Mouse (Mus musculus): ENCODE data around the gene Klhl29. TPM values are rescaled to one million over a fixed set of nuclear protein-coding genes. Genes with fewer than 3 reads are reported as not detected.

Klhl29 gene
- polyA plus RNA-seq, 1 experiment = 0.02 TPM

DNA sequence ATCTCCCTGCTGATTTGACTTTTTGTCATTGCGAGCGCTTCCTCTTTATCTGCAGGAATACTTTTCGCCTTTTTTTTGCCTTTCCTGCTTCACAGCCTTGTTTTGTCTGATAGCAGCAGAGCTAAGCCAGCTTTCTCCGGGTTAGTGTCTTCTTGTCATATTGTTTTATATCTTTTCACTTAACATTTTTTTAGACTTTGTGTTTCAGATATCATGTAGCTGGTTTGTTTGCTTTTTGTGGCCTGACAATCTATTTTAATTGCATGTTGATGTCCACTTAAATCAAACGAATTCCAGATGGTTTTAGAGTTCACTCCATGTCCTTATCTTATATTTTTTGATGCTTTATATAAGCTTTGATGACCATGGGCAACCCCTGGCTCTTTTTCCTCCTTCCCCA lies 21.9 kb upstream of the Klhl29 start:
- H3ac ChIP-seq (ENCODE audit: control insufficient read depth, insufficient read length) = no peak overlapping the region
- TF ChIP-seq MYOG (IDR thresholded peaks at IDR 0.05; ENCODE audit: control insufficient read depth in 1 of 3, insufficient read depth in 1 of 3, insufficient read length in 2 of 3, low read depth in 2 of 3) (no peak), POLR2A (IDR thresholded peaks at IDR 0.05; ENCODE audit: insufficient read length, low read depth) (no peak), SRF (IDR thresholded peaks at IDR 0.05; ENCODE audit: control insufficient read depth, insufficient read length, low read depth) (no peak), TCF12 (IDR thresholded peaks at IDR 0.05; ENCODE audit: insufficient read depth, poor library complexity, severe bottlenecking) (no peak), USF1 (IDR thresholded peaks at IDR 0.05; ENCODE audit: low read depth) (no peak), MYOD1 (IDR thresholded peaks at IDR 0.05; ENCODE audit: control insufficient read depth in 1 of 3, insufficient read length in 2 of 3, low read depth in 2 of 3) (no peak), MAX (IDR thresholded peaks at IDR 0.05; ENCODE audit: low read depth) (no peak), CEBPB (IDR thresholded peaks at IDR 0.05; ENCODE audit: insufficient read depth, poor library complexity, severe bottlenecking) (no peak), TCF3 (IDR thresholded peaks at IDR 0.05; ENCODE audit: insufficient read length, low read depth) (no peak), E2F4 (IDR thresholded peaks at IDR 0.05; ENCODE audit: insufficient read depth) (no peak)
- H3K4me2 ChIP-seq (ENCODE audit: low read depth) = no peak overlapping the region
- H3K27me3 ChIP-seq (ENCODE audit: control insufficient read depth, insufficient read depth, insufficient read length) = no peaks in the 10 kb centered on the region
- H3K36me3 ChIP-seq (ENCODE audit: control insufficient read depth, insufficient read depth) = no peaks in the 10 kb centered on the region
- no peaks in the 10 kb centered on the region for H3K79me2 ChIP-seq (ENCODE audit: control insufficient read depth, insufficient read depth)
- H3K4me3 ChIP-seq = no peak overlapping the region

DNA sequence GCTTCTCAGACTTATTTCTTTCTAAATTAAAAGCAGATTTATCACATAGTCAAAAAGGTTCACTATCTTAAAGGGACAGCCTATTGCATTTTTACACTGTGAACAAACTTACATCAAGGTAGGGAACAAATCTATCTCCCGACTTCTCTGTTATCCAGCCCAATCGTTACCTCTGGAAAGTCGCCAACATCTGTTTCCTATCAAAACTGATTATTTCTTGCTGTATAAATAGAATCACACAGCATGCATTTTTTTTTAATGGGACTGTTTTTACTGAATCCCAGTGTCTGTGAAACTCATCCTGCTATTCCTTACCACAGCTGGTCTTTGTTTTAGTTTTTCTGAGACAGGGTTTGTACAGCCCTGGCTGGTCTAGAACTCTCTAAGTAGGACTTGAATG lies 19.7 kb upstream of the Klhl29 start:
- no peak for TF ChIP-seq SRF (IDR thresholded peaks at IDR 0.05; ENCODE audit: control insufficient read depth, insufficient read length, low read depth)
- TF ChIP-seq REST (IDR thresholded peaks at IDR 0.05; ENCODE audit: insufficient read depth, insufficient read length) = no peak
- TF ChIP-seq MYOG (IDR thresholded peaks at IDR 0.05; ENCODE audit: control insufficient read depth in 1 of 3, insufficient read depth in 1 of 3, insufficient read length in 2 of 3, low read depth in 2 of 3) = no peak
- no peak for TF ChIP-seq MYOD1 (IDR thresholded peaks at IDR 0.05; ENCODE audit: control insufficient read depth in 1 of 3, insufficient read length in 2 of 3, low read depth in 2 of 3)
- TF ChIP-seq MAX (IDR thresholded peaks at IDR 0.05; ENCODE audit: low read depth) = no peak
- no peak for TF ChIP-seq TCF3 (IDR thresholded peaks at IDR 0.05; ENCODE audit: insufficient read length, low read depth)
- no peak for TF ChIP-seq CEBPB (IDR thresholded peaks at IDR 0.05; ENCODE audit: insufficient read depth, poor library complexity, severe bottlenecking)
- TF ChIP-seq E2F4 (IDR thresholded peaks at IDR 0.05; ENCODE audit: insufficient read depth) = no peak
- TF ChIP-seq POLR2AphosphoS2 (IDR thresholded peaks at IDR 0.05; ENCODE audit: insufficient read length, low read depth) = no peak
- no peak overlapping the region for H3ac ChIP-seq (ENCODE audit: control insufficient read depth, insufficient read length)
- H3K4me3 ChIP-seq = no peak overlapping the region
- H3K79me2 ChIP-seq (ENCODE audit: control insufficient read depth, insufficient read depth) = no peaks in the 10 kb centered on the region
- no peaks in the 10 kb centered on the region for H3K27me3 ChIP-seq (ENCODE audit: control insufficient read depth, insufficient read depth, insufficient read length)
- no peak overlapping the region for H3K4me2 ChIP-seq (ENCODE audit: low read depth)
- H3K36me3 ChIP-seq (ENCODE audit: control insufficient read depth, insufficient read depth) = no peaks in the 10 kb centered on the region

DNA sequence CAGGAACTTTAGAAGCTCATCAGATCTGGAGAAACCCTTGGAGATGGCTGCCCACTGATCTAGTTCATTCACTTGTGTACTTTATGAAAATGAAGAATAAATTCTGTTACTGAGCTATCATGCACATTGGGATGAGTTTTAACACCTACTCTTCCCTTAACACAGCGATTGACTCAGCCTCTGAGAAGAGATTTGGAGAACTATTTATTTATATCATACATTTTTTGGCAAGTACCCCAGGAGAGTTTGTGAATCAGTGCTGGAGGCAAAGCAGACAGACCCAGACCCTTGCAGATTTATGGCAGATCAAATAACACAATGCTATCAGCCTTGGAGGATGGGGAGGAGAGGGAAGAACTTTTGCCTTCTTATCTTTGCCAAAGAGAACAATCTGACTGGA lies 11.6 kb upstream of the Klhl29 start:
- Histone ChIP-seq H3K4me3 (no peak overlapping the region), H3K79me2 (ENCODE audit: control insufficient read depth, insufficient read depth) (no peaks in the 10 kb centered on the region), H3K27me3 (ENCODE audit: control insufficient read depth, insufficient read depth, insufficient read length) (no peaks in the 10 kb centered on the region), H3K36me3 (ENCODE audit: control insufficient read depth, insufficient read depth) (no peaks in the 10 kb centered on the region), H3ac (ENCODE audit: control insufficient read depth, insufficient read length) (no peak overlapping the region), H3K4me2 (ENCODE audit: low read depth) (no peak overlapping the region)
- TF ChIP-seq CEBPB (IDR thresholded peaks at IDR 0.05; ENCODE audit: insufficient read depth, poor library complexity, severe bottlenecking) = no peak
- TF ChIP-seq SRF (IDR thresholded peaks at IDR 0.05; ENCODE audit: control insufficient read depth, insufficient read length, low read depth) = no peak
- no peak for TF ChIP-seq TCF3 (IDR thresholded peaks at IDR 0.05; ENCODE audit: insufficient read length, low read depth)
- no peak for TF ChIP-seq MYOG (IDR thresholded peaks at IDR 0.05; ENCODE audit: control insufficient read depth in 1 of 3, insufficient read depth in 1 of 3, insufficient read length in 2 of 3, low read depth in 2 of 3)
- TF ChIP-seq E2F4 (IDR thresholded peaks at IDR 0.05; ENCODE audit: insufficient read depth) = no peak
- TF ChIP-seq TCF12 (IDR thresholded peaks at IDR 0.05; ENCODE audit: insufficient read depth, poor library complexity, severe bottlenecking) = no peak
- no peak for TF ChIP-seq USF1 (IDR thresholded peaks at IDR 0.05; ENCODE audit: low read depth)

DNA sequence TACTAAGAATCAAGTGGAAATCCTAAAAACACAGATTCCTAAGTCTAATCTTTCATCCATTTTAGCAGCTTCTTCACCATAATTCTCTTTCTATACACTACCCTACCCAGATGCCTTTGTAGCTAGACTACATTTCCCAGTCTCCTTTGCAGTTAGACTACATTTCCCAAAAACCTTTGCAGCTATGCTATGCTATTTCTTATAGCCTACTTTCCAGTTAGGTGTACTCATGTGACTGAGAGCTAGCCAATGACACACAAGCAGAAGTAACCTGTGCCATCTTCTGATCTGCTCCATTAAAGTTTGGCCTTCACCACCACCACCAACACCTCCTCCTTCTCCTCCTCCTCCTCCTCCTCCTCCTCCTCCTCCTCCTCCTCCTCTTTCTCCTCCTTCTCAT lies 11.2 kb upstream of the Klhl29 start:
- Histone ChIP-seq H3K4me3 (no peak overlapping the region), H3K36me3 (ENCODE audit: control insufficient read depth, insufficient read depth) (no peaks in the 10 kb centered on the region), H3ac (ENCODE audit: control insufficient read depth, insufficient read length) (no peak overlapping the region), H3K79me2 (ENCODE audit: control insufficient read depth, insufficient read depth) (no peaks in the 10 kb centered on the region), H3K4me2 (ENCODE audit: low read depth) (no peak overlapping the region), H3K27me3 (ENCODE audit: control insufficient read depth, insufficient read depth, insufficient read length) (no peaks in the 10 kb centered on the region)
- TF ChIP-seq MAX (IDR thresholded peaks at IDR 0.05; ENCODE audit: low read depth) (no peak), REST (IDR thresholded peaks at IDR 0.05; ENCODE audit: insufficient read depth, insufficient read length) (no peak), MYOG (IDR thresholded peaks at IDR 0.05; ENCODE audit: control insufficient read depth in 1 of 3, insufficient read depth in 1 of 3, insufficient read length in 2 of 3, low read depth in 2 of 3) (no peak), CEBPB (IDR thresholded peaks at IDR 0.05; ENCODE audit: insufficient read depth, poor library complexity, severe bottlenecking) (no peak), TCF3 (IDR thresholded peaks at IDR 0.05; ENCODE audit: insufficient read length, low read depth) (no peak), E2F4 (IDR thresholded peaks at IDR 0.05; ENCODE audit: insufficient read depth) (no peak), TCF12 (IDR thresholded peaks at IDR 0.05; ENCODE audit: insufficient read depth, poor library complexity, severe bottlenecking) (no peak), POLR2A (IDR thresholded peaks at IDR 0.05; ENCODE audit: insufficient read length, low read depth) (no peak), SRF (IDR thresholded peaks at IDR 0.05; ENCODE audit: control insufficient read depth, insufficient read length, low read depth) (no peak), USF1 (IDR thresholded peaks at IDR 0.05; ENCODE audit: low read depth) (no peak), MYOD1 (IDR thresholded peaks at IDR 0.05; ENCODE audit: control insufficient read depth in 1 of 3, insufficient read length in 2 of 3, low read depth in 2 of 3) (no peak), POLR2AphosphoS2 (IDR thresholded peaks at IDR 0.05; ENCODE audit: insufficient read length, low read depth) (no peak)

DNA sequence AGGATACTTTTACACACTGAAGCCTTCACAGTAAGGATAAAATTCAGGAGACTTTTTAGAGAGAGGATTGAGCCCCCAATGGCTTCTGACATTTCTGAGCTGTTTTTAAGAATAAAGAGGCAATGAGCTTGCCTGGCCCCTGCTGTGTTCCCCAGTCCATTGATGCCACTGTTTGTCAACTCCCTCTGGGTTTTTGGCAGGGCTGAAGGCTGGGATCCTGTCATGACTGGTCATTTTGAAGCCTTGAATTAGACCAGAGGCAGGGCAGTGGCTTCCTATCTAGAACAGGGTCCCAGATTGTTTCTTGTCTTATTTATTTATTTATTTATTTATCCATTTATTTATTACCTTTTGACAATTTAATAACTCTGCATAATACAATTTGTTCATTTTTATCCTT lies 6.2 kb upstream of the Klhl29 start:
- H3K79me2 ChIP-seq (ENCODE audit: control insufficient read depth, insufficient read depth) = no peaks in the 10 kb centered on the region
- TF ChIP-seq E2F4 (IDR thresholded peaks at IDR 0.05; ENCODE audit: insufficient read depth) (no peak), TCF3 (IDR thresholded peaks at IDR 0.05; ENCODE audit: insufficient read length, low read depth) (no peak), POLR2A (IDR thresholded peaks at IDR 0.05; ENCODE audit: insufficient read length, low read depth) (no peak), POLR2AphosphoS2 (IDR thresholded peaks at IDR 0.05; ENCODE audit: insufficient read length, low read depth) (no peak), CEBPB (IDR thresholded peaks at IDR 0.05; ENCODE audit: insufficient read depth, poor library complexity, severe bottlenecking) (no peak)
- H3ac ChIP-seq (ENCODE audit: control insufficient read depth, insufficient read length) = no peak overlapping the region
- no peaks in the 10 kb centered on the region for H3K27me3 ChIP-seq (ENCODE audit: control insufficient read depth, insufficient read depth, insufficient read length)
- no peak overlapping the region for H3K4me2 ChIP-seq (ENCODE audit: low read depth)
- no peaks in the 10 kb centered on the region for H3K36me3 ChIP-seq (ENCODE audit: control insufficient read depth, insufficient read depth)
- no peak overlapping the region for H3K4me3 ChIP-seq

Measured in myocyte (in vitro differentiated cells).